Mouse (Mus musculus) right cerebral cortex, postnatal 10 days (tissue): Measurements from ENCODE around the gene Psg20.
"Not testable (repeated sequence)": the region's sequence is repeated elsewhere in the genome, so short reads cannot be mapped to it uniquely, and the experiment has no call there.

Experiments used
- DNase-seq, 2 experiments: peaks; one replicate each; pipeline ENCODE4 v3.0.0; 2021; ENCODE audit warnings: low spot score in 2 of 2

Gene Psg20

DNA sequence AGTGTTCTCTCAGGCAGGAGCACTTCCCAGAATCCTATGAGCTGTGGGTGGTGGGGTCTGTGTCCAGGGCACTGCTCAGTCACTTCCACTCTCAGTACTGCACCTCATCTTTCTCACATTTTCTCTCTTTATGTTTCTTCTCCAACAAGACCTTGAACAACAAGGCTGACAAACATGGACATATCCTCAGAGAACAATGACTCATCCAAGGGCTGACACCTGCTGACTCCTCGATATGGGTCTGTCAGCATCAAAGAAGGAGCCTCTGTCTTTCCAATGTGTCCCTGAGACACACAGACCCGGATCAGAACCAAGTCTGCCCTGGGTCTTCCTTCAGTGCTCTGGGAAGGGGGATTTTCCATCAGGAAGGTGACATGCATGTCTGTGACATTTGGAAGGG is at the start of gene Psg20:
TSS of gene Psg20 (minus strand) at position 101 of the 400 bp plus-strand sequence.
- DNase-seq, result no peak

DNA sequence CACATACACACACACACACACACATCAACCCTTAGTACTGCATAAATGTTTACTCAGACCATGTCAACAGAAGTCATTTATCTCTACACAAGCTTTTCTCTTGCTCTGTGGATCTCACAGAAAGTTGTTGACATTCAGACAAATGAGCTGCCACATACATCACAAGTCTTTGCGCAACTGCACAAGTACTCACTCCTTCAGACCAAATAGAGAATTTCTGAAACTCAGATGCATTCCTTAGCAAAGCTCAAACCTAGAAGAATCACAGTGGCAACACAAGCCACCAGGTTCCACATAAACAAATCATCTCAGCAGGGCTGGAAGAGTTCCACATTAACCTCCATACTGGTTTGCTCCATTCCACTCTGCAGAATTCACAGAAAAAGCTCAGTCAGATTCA is 48.5 kb upstream of the Psg20 start:
- no peak for DNase-seq

DNA sequence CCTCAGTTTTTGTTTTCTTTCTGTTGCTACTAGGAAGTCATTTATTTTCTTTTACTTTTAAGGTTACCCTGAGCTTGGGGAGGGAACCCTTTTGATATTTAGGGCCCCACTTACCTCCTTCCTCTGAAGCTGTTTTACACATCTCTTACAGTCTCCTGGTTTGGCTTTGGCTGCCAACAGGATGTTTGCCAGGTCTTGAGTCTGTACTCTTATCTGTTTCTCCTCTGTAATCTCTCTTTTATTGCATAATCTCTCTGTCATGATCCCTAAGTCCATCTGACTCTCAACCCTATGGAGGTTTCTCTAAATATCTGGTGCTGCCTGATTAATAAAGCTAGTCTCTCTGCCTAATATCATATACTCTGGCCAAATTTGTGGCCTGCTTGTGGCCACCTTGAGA is 47.1 kb upstream of the Psg20 start:
- no peak for DNase-seq

DNA sequence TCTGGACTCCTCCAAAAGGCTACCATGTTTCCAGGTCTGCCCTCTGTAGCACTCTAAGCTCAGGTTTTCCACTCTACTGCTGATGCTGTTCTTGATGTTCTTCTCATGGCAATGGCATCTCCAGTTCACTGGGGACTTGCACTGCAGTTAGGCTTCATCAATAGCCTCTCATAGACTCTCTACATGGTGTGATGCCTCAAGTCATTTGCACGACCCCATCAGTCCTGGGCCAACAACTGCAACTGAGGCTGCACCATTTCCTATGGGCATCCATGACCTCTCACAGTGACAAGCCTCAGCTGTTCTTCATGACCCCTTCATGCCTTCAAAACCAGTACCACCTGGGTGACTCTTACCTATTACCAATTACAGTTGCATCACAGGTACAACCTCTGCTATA is 42.4 kb upstream of the Psg20 start:
- DNase-seq, result no peak

DNA sequence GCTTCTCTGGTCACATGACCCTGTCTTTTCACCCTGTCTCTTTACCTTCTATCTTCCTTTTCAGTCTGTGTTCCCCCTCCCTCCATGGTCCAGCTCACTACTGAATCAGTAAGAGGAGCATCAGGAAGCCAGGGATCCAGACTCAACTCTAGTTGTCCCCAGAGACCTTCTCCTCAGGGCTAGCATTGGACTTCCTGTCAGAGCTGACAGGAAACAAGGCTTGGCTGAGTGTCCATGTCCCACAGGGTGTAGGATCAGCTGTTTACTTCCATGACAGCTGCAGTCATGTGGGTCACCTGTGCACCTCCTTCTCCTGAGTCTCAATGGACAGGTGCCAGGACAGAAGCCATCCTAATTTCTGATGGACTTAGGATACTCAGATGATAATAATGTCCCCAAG is 39.9 kb upstream of the Psg20 start:
- DNase-seq, result not testable (repeated sequence)

DNA sequence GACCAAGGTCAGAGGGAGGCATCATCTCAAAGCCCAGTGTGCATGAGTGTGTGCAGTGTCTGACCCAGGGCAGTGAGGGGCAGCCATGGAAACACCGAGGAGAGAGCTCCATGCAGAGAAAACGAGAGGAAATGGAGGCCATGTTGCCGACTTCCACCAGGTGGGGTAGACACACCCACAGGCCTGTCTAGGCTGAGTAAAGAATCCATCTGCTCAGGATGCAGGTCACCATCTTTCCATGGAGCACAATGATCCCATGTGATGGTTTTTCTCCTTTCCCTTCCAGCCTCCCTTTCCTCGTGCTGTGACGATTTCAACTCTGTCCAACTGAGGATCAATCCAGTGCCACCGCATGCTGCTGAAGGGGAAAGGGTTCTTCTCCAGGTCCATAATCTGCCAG is 38.0 kb upstream of the Psg20 start:
- DNase-seq, result no peak

DNA sequence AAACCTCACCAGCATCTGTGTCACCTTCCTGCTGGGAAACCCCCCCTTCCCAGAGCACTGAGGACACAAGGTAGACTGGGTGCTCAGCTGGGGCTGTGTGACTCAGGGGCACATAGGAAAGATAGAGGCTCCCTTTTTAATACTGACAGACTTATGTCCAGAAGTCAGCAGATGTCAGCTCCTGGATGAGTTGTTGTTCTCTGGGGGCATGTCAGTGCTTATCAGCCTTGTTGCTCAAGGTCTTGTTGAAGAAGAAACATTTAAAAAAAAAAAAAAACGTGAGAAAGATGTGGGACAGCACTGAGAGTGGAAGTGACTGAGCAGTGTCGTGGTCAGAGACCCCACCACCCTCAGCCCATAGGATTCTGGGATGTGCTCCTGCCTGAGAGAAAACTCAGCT is 31.8 kb upstream of the Psg20 start, which contains the start of gene Psg22:
TSS of gene Psg22 (plus strand) at position 301 of the 400 bp plus-strand sequence.
- no peak for DNase-seq

DNA sequence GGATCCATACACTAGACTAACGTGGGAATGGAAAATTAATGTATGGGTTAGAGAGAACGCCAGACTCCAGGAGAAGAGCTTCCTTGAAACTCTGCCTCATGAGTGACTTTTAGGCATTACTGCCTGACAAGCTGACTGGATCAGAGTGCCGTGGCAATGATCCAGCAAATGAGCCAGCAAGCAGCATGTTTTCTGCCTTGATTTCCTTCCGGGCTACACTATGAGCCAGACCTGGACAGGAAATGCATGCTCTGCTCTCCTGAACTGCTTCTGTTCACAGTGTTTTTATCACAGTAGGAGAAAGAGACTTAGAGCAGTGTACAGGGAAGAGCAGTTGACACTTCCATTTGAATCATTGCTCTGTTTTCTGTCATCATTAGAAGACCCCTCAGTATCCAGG is 29.6 kb upstream of the Psg20 start:
- no peak for DNase-seq

DNA sequence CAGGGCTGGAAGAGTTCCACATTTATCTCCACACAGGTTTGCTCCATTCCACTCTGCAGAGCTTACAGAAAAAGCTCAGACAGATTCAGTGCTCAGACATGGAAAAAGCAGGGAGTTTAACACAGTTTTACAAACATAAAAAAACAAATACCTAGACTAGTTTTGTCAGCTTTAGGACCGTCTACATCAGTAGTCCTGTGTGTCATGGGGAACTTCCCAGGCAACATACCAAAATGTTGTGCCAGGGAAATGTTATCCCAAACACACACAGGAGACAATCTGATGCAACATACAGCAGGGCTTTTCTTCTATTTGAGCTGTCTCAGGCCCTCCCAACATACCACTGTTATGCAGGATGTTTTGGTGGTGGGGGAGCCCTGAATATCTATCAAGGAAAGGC is 24.9 kb upstream of the Psg20 start:
- DNase-seq, result no peak

DNA sequence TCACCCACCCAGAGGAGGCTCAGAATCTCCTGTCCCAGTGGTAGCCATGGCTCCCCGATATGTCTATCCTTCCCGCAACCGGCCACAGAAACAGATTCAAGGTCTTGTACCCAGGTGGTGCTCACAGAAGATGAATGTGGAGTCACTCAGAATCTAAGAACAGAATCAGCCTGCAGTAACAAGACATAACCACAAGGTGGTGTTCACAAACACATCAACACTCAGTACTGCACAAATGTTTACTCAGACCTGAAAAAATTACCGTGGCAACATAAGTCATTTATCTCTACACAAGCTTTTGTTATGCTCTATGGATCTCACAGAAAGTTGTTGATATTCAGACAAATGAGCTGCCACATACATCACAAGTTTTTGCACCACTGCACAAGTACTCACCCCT is 24.3 kb upstream of the Psg20 start:
- peak in 1 of 2 experiments; percentile 17 for DNase-seq

DNA sequence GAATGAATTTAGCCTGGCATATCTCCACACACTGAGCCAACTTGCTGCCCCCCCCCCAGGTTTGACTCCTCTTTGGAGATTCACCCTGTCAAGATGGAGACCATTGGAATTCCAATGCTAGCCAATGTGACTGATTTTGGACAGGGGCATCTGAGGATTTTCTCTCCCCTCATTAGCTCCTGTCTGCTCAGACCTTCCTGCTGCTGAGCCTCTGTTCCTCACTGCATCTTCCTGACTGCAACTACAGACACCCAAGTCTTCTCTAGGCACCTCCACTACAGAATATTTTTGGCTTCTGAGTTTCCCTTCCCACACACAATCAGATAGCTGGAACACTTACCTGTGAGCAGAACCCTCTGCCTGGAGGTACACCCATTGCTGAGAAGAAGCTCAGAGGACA is 399 bp downstream of the Psg20 start:
- no peak for DNase-seq

DNA sequence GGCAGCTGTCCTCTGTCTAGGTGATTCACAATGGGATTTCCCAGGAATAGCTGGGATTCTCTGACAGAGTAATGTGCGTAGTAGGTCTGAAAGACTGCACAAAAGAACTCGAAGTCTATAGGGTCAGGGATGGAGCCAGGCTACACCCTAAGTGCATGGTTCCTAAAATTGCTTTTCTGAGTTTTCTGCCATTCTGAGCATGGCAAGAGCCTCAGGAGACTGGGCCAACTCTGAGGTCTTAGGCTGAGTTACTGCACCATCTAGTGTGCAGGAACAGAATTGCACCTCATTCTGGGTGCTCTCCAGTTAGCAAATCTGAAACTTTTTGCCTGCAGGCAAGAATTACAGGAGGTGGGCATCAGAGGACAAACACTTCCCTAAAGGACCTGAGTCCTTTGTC is 6.2 kb downstream of the Psg20 start:
- peak; percentile 20 to 51 for DNase-seq

DNA sequence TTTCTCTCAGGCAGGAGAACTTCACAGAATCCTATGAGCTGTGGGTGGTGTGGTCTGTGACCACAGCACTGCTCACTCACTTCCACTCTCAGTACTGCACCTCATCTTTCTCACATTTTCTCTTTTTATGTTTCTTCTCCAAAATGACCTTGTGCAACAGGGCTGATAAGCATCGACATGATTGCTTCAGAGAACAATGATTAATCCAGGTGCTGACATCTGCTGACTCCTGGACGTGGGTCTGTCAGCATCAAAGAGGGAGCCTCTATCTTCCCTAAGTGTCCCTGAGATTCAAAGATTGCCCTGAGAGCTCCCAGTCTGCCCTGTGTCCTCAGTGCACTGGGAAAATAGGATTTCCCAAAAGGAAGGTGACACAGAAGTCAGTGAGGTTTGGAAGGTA is 29.4 kb downstream of the Psg20 start, which contains the start of gene Psg21:
TSS of gene Psg21 (minus strand) at position 101 of the 400 bp plus-strand sequence.
- DNase-seq, result not testable (repeated sequence)

DNA sequence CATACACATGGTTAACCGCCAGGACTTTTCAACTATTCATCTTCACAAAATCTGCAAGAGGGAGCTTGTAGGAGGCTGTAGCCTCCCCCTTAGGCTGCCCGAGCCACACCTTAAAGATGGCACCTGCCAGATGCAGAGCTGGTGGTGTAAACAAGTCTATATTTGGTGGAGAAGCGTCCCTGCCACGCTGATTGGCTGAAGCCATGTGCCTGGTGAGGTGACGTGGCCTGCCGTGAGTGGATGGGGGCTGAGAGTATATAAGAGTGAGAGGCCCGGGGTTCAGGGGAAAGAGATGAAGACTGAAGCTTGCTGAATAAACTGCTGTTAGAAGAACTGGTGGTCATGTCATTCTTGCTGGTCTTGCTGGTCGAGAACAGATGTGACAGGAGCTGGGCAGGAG is 59.1 kb downstream of the Psg20 start:
- not testable (repeated sequence) for DNase-seq
